Mouse (Mus musculus): ENCODE data around the gene D13Ertd608e. TPM values are rescaled to one million over a fixed set of nuclear protein-coding genes. Genes with fewer than 3 reads are reported as not detected.
"Not testable (repeated sequence)": the region's sequence is repeated elsewhere in the genome, so short reads cannot be mapped to it uniquely, and the experiment has no call there.

Gene D13Ertd608e
- total and polyA plus RNA-seq, 3 experiments: not detected

GRCm38 (mm10) chr13:119839982-119840381, 4.2 kb downstream of the D13Ertd608e start:
- not testable (repeated sequence) for H3K79me2 ChIP-seq (ENCODE audit: control insufficient read depth, insufficient read depth, low read length, poor library complexity); H3K4me1 ChIP-seq (ENCODE audit: control insufficient read depth in 1 of 2, insufficient read depth in 2 of 2, low read length in 2 of 2); DNase-seq (ENCODE audit: low read depth, low spot score); H3K27ac ChIP-seq (ENCODE audit: control insufficient read depth, low read depth, low read length); H3K27me3 ChIP-seq (ENCODE audit: control insufficient read depth in 1 of 2, insufficient read depth in 2 of 2, low read length in 2 of 2); H3K9me3 ChIP-seq (replicated peaks; ENCODE audit: insufficient read depth, low read length); H3K36me3 ChIP-seq (ENCODE audit: control insufficient read depth in 1 of 2, insufficient read depth in 2 of 2, low read length in 2 of 2); H3K4me3 ChIP-seq (ENCODE audit: control insufficient read depth in 1 of 2, insufficient read depth in 1 of 2, low read depth in 2 of 2, low read length in 2 of 2); H3K9ac ChIP-seq (ENCODE audit: control insufficient read depth, low read depth, low read length, poor library complexity, severe bottlenecking)
- peak in 1 of 3 experiments; percentile 29; a peak in 2 of 6 replicates for TF ChIP-seq CTCF (IDR thresholded peaks at IDR 0.05 in 2 of 3, conservative IDR thresholded peaks at IDR 0.05 in 1 of 3; ENCODE audit: control insufficient read depth in 1 of 3, insufficient read depth in 1 of 3, low read depth in 2 of 3, low read length in 3 of 3, poor library complexity in 1 of 3, severe bottlenecking in 1 of 3)

- not testable (repeated sequence) for H3K9me3 ChIP-seq (replicated peaks; ENCODE audit: insufficient read depth, low read length); H3K27me3 ChIP-seq (ENCODE audit: control insufficient read depth in 1 of 2, insufficient read depth in 2 of 2, low read length in 2 of 2); H3K9ac ChIP-seq (ENCODE audit: control insufficient read depth, low read depth, low read length, poor library complexity, severe bottlenecking); DNase-seq (ENCODE audit: low read depth, low spot score); H3K4me1 ChIP-seq (ENCODE audit: control insufficient read depth in 1 of 2, insufficient read depth in 2 of 2, low read length in 2 of 2); H3K27ac ChIP-seq (ENCODE audit: control insufficient read depth, low read depth, low read length); H3K36me3 ChIP-seq (ENCODE audit: control insufficient read depth in 1 of 2, insufficient read depth in 2 of 2, low read length in 2 of 2); H3K4me3 ChIP-seq (ENCODE audit: control insufficient read depth in 1 of 2, insufficient read depth in 1 of 2, low read depth in 2 of 2, low read length in 2 of 2); H3K79me2 ChIP-seq (ENCODE audit: control insufficient read depth, insufficient read depth, low read length, poor library complexity)
These were observed 26.6 kb downstream of the D13Ertd608e start for GRCm38 (mm10) chr13:119862399-119862798.

GRCm38 (mm10) chr13:119864395-119864999, 28.7 kb downstream of the D13Ertd608e start:
- H3K4me1 ChIP-seq (ENCODE audit: control insufficient read depth in 1 of 2, insufficient read depth in 2 of 2, low read length in 2 of 2); DNase-seq (ENCODE audit: low read depth, low spot score); H3K36me3 ChIP-seq (ENCODE audit: control insufficient read depth in 1 of 2, insufficient read depth in 2 of 2, low read length in 2 of 2); H3K79me2 ChIP-seq (ENCODE audit: control insufficient read depth, insufficient read depth, low read length, poor library complexity); H3K27ac ChIP-seq (ENCODE audit: control insufficient read depth, low read depth, low read length); H3K27me3 ChIP-seq (ENCODE audit: control insufficient read depth in 1 of 2, insufficient read depth in 2 of 2, low read length in 2 of 2); H3K9ac ChIP-seq (ENCODE audit: control insufficient read depth, low read depth, low read length, poor library complexity, severe bottlenecking); H3K9me3 ChIP-seq (replicated peaks; ENCODE audit: insufficient read depth, low read length); H3K4me3 ChIP-seq (ENCODE audit: control insufficient read depth in 1 of 2, insufficient read depth in 1 of 2, low read depth in 2 of 2, low read length in 2 of 2): not testable (repeated sequence)

GRCm38 (mm10) chr13:119886896-119887295, 51.1 kb downstream of the D13Ertd608e start:
- DNase-seq (ENCODE audit: low read depth, low spot score); H3K27me3 ChIP-seq (ENCODE audit: control insufficient read depth in 1 of 2, insufficient read depth in 2 of 2, low read length in 2 of 2); H3K79me2 ChIP-seq (ENCODE audit: control insufficient read depth, insufficient read depth, low read length, poor library complexity): not testable (repeated sequence)

GRCm38 (mm10) chr13:119894685-119895084, 58.9 kb downstream of the D13Ertd608e start, which contains the start of gene Tcstv1:
TSS of gene Tcstv1 (minus strand) at chr13:119894785.
- H3K79me2 ChIP-seq (ENCODE audit: control insufficient read depth, insufficient read depth, low read length, poor library complexity); DNase-seq (ENCODE audit: low read depth, low spot score); H3K4me1 ChIP-seq (ENCODE audit: control insufficient read depth in 1 of 2, insufficient read depth in 2 of 2, low read length in 2 of 2); H3K36me3 ChIP-seq (ENCODE audit: control insufficient read depth in 1 of 2, insufficient read depth in 2 of 2, low read length in 2 of 2); H3K9ac ChIP-seq (ENCODE audit: control insufficient read depth, low read depth, low read length, poor library complexity, severe bottlenecking); H3K9me3 ChIP-seq (replicated peaks; ENCODE audit: insufficient read depth, low read length); H3K27me3 ChIP-seq (ENCODE audit: control insufficient read depth in 1 of 2, insufficient read depth in 2 of 2, low read length in 2 of 2); H3K27ac ChIP-seq (ENCODE audit: control insufficient read depth, low read depth, low read length); H3K4me3 ChIP-seq (ENCODE audit: control insufficient read depth in 1 of 2, insufficient read depth in 1 of 2, low read depth in 2 of 2, low read length in 2 of 2): not testable (repeated sequence)

More at GRCm38 (mm10) chr13:119886896-119887295, 51.1 kb downstream of the D13Ertd608e start:
- not testable (repeated sequence) for H3K4me1 ChIP-seq (ENCODE audit: control insufficient read depth in 1 of 2, insufficient read depth in 2 of 2, low read length in 2 of 2); H3K9me3 ChIP-seq (replicated peaks; ENCODE audit: insufficient read depth, low read length); H3K9ac ChIP-seq (ENCODE audit: control insufficient read depth, low read depth, low read length, poor library complexity, severe bottlenecking); H3K27ac ChIP-seq (ENCODE audit: control insufficient read depth, low read depth, low read length); H3K36me3 ChIP-seq (ENCODE audit: control insufficient read depth in 1 of 2, insufficient read depth in 2 of 2, low read length in 2 of 2); H3K4me3 ChIP-seq (ENCODE audit: control insufficient read depth in 1 of 2, insufficient read depth in 1 of 2, low read depth in 2 of 2, low read length in 2 of 2)

Other genes with a start within 250 kb of the D13Ertd608e start
- gene Ccl28, start 212.2 kb upstream of the D13Ertd608e start, total RNA-seq (2012; rRNA removed): not detected in 2 replicates
- not detected for gene Ccl28, start 212.2 kb upstream of the D13Ertd608e start, polyA plus RNA-seq (2012; ENCODE audit: insufficient read depth in 1 of 2, insufficient read length in 2 of 2, low read depth in 1 of 2, low replicate concordance in 2 of 2, missing spikeins in 1 of 2)
- 13.6 and 16.4 TPM in 2 replicates for gene Hmgcs1, start 145.6 kb upstream of the D13Ertd608e start, total RNA-seq (2012; rRNA removed)
- gene Hmgcs1, start 145.6 kb upstream of the D13Ertd608e start, polyA plus RNA-seq (2012; ENCODE audit: insufficient read depth in 1 of 2, insufficient read length in 2 of 2, low read depth in 1 of 2, low replicate concordance in 2 of 2, missing spikeins in 1 of 2): 10 to 100 TPM in 1 of 2 experiments, not detected in 1; 19.3 TPM
- not detected in 2 replicates for gene Nim1k, start 80.1 kb upstream of the D13Ertd608e start, total RNA-seq (2012; rRNA removed)
- under 1 TPM in 1 of 2 experiments, not detected in 1; 0.03 TPM for gene Nim1k, start 80.1 kb upstream of the D13Ertd608e start, polyA plus RNA-seq (2012; ENCODE audit: insufficient read depth in 1 of 2, insufficient read length in 2 of 2, low read depth in 1 of 2, low replicate concordance in 2 of 2, missing spikeins in 1 of 2)
- gene Zfp131, start 45.1 kb upstream of the D13Ertd608e start, total RNA-seq (2012; rRNA removed): 40.3 and 45.6 TPM in 2 replicates
- 100 to 1,000 TPM; 152 to 250 TPM for gene Zfp131, start 45.1 kb upstream of the D13Ertd608e start, polyA plus RNA-seq (2012; ENCODE audit: insufficient read depth in 1 of 2, insufficient read length in 2 of 2, low read depth in 1 of 2, low replicate concordance in 2 of 2, missing spikeins in 1 of 2)
- gene AF067063, start 5.8 kb upstream of the D13Ertd608e start, total RNA-seq (2012; rRNA removed): not detected in 2 replicates
- gene AF067063, start 5.8 kb upstream of the D13Ertd608e start, polyA plus RNA-seq (2012; ENCODE audit: insufficient read depth in 1 of 2, insufficient read length in 2 of 2, low read depth in 1 of 2, low replicate concordance in 2 of 2, missing spikeins in 1 of 2): not detected
- gene Tcstv1, start 58.8 kb downstream of the D13Ertd608e start, total RNA-seq (2012; rRNA removed): not detected in 2 replicates
- not detected for gene Tcstv1, start 58.8 kb downstream of the D13Ertd608e start, polyA plus RNA-seq (2012; ENCODE audit: insufficient read depth in 1 of 2, insufficient read length in 2 of 2, low read depth in 1 of 2, low replicate concordance in 2 of 2, missing spikeins in 1 of 2)
- not detected in 2 replicates for gene Gm21761, start 93.3 kb downstream of the D13Ertd608e start, total RNA-seq (2012; rRNA removed)
- gene Gm21761, start 93.3 kb downstream of the D13Ertd608e start, polyA plus RNA-seq (2012; ENCODE audit: insufficient read depth in 1 of 2, insufficient read length in 2 of 2, low read depth in 1 of 2, low replicate concordance in 2 of 2, missing spikeins in 1 of 2): not detected
- gene B020031M17Rik, start 114.8 kb downstream of the D13Ertd608e start, total RNA-seq (2012; rRNA removed): not detected in 2 replicates
- not detected for gene B020031M17Rik, start 114.8 kb downstream of the D13Ertd608e start, polyA plus RNA-seq (2012; ENCODE audit: insufficient read depth in 1 of 2, insufficient read length in 2 of 2, low read depth in 1 of 2, low replicate concordance in 2 of 2, missing spikeins in 1 of 2)
- not detected in 2 replicates for gene Gm36079, start 191.0 kb downstream of the D13Ertd608e start, total RNA-seq (2012; rRNA removed)
- not detected for gene Gm36079, start 191.0 kb downstream of the D13Ertd608e start, polyA plus RNA-seq (2012; ENCODE audit: insufficient read depth in 1 of 2, insufficient read length in 2 of 2, low read depth in 1 of 2, low replicate concordance in 2 of 2, missing spikeins in 1 of 2)
- not detected in 2 replicates for gene Gm21188, start 216.2 kb downstream of the D13Ertd608e start, total RNA-seq (2012; rRNA removed)
- gene Gm21188, start 216.2 kb downstream of the D13Ertd608e start, polyA plus RNA-seq (2012; ENCODE audit: insufficient read depth in 1 of 2, insufficient read length in 2 of 2, low read depth in 1 of 2, low replicate concordance in 2 of 2, missing spikeins in 1 of 2): not detected